Mouse (Mus musculus) neural tube, embryonic 11.5 days (tissue): ENCODE data around the gene Smyd3. TPM values are rescaled to one million over a fixed set of nuclear protein-coding genes. Genes with fewer than 3 reads are reported as not detected.
A peak's percentile ranks its signal among the peaks of the same experiment; 100 is the strongest.

Source experiments
- ATAC-seq: fragments of 200-750 bp; cut with Nextera tagmentation; 2 replicates; pipeline ENCODE4 v1.8.0; 2017; ENCODE audit warnings: moderate number of reproducible peaks, mild to moderate bottlenecking, moderate TSS enrichment, moderate library complexity; ENCODE audit not compliant: insufficient read depth, low FRiP score, low TSS enrichment
- DNase-seq: peaks from one replicate; pipeline ENCODE4 v3.0.0-alpha.2; 2015; ENCODE audit warnings: low spot score
- H3K27ac ChIP-seq: fragments of 300-500 bp; sonication (generic); 2 replicates; pipeline ENCODE4 v1.5.1; 2014; ENCODE audit warnings: low read depth, mild to moderate bottlenecking, low read length
- H3K27me3 ChIP-seq: fragments of 300-500 bp; sonication (generic); 2 replicates; pipeline ENCODE4 v1.6.1; 2014; ENCODE audit warnings: mild to moderate bottlenecking, low read length, mixed read lengths; ENCODE audit not compliant: control insufficient read depth, insufficient read depth
- H3K36me3 ChIP-seq: fragments of 300-500 bp; sonication (generic); 2 replicates; pipeline ENCODE4 v1.6.1; 2014; ENCODE audit warnings: mild to moderate bottlenecking, low read length, moderate library complexity, mixed read lengths; ENCODE audit not compliant: control insufficient read depth, insufficient read depth
- H3K4me1 ChIP-seq: fragments of 300-500 bp; sonication (generic); 2 replicates; pipeline ENCODE4 v1.6.1; 2014; ENCODE audit warnings: low read length, mixed read lengths; ENCODE audit not compliant: control insufficient read depth, insufficient read depth
- H3K4me2 ChIP-seq: fragments of 300-500 bp; sonication (generic); 2 replicates; pipeline ENCODE4 v1.6.1; 2014; ENCODE audit warnings: low read depth, mild to moderate bottlenecking, moderate library complexity
- H3K4me3 ChIP-seq: fragments of 300-500 bp; sonication (generic); 2 replicates; pipeline ENCODE4 v1.5.1; 2014; ENCODE audit warnings: low read depth, low read length
- H3K9ac ChIP-seq: fragments of 300-500 bp; sonication (generic); 2 replicates; pipeline ENCODE4 v1.6.1; 2014; ENCODE audit warnings: mild to moderate bottlenecking, low read length
- H3K9me3 ChIP-seq: fragments of 300-500 bp; sonication (generic); 2 replicates; pipeline ENCODE4 v1.6.1; 2016; ENCODE audit warnings: low read length; ENCODE audit not compliant: control insufficient read depth
- WGBS: fragments of 180-500 bp; shearing (Covaris S2); extraction: QIAGEN DNeasy Blood & Tissue Kit; methylation state at CpG from one replicate; pipeline ENCODE4 v1.1.7; 2014; 5-methylcytosine and 5-hydroxymethylcytosine counted together
- polyA plus RNA-seq: library from polyadenylated mRNA; unstranded; fragments of >200 nt; fragmentation: Nextera tagmentation; extraction: Ambion mirVana; gene quantifications from 2 replicates; pipeline ENCODE4 v1.2.1, GENCODE M21; 2014

The Smyd3 gene
- polyA plus RNA-seq, 1 experiment from 2014 or later: 19.7 TPM

GRCm38 (mm10) chr1:179107761-179108694, 409.8 kb downstream of the Smyd3 start:
- 57% methylated on average over 16 of the region's 16 CpGs for WGBS
- H3K4me3 ChIP-seq: no peak overlapping the region
- H3K4me2 ChIP-seq: no peak overlapping the region
- peaks cover 11% of the 10 kb centered on the region for H3K4me1 ChIP-seq
- no peak overlapping the region for H3K9ac ChIP-seq
- no peaks in the 10 kb centered on the region for H3K36me3 ChIP-seq
- H3K27ac ChIP-seq: no peak overlapping the region
- no peak for ATAC-seq
- DNase-seq: no peak
- H3K9me3 ChIP-seq: no peaks in the 10 kb centered on the region
- no peaks in the 10 kb centered on the region for H3K27me3 ChIP-seq

- Histone ChIP-seq H3K4me1 (peaks cover 11% of the 10 kb centered on the region), H3K9me3 (no peaks in the 10 kb centered on the region), H3K4me3 (no peak overlapping the region), H3K4me2 (no peak overlapping the region), H3K9ac (no peak overlapping the region), H3K27ac (no peak overlapping the region), H3K36me3 (no peaks in the 10 kb centered on the region), H3K27me3 (no peaks in the 10 kb centered on the region)
- no peak for ATAC-seq
- no peak for DNase-seq
- WGBS: 60% methylated on average over 7 of the region's 7 CpGs
Observed at GRCm38 (mm10) chr1:179107211-179107610, 410.6 kb downstream of the Smyd3 start.

- Histone ChIP-seq H3K9me3 (no peaks in the 10 kb centered on the region), H3K4me1 (peaks cover 11% of the 10 kb centered on the region), H3K4me3 (no peak overlapping the region), H3K36me3 (no peaks in the 10 kb centered on the region), H3K27ac (no peak overlapping the region), H3K4me2 (no peak overlapping the region), H3K9ac (no peak overlapping the region), H3K27me3 (no peaks in the 10 kb centered on the region)
- ATAC-seq (peak; percentile 27; the same call in 1 of the 2 replicates), DNase-seq (no peak)
- 35% methylated on average over 6 of the region's 6 CpGs for WGBS
Observed at GRCm38 (mm10) chr1:179106702-179107145, 411.1 kb downstream of the Smyd3 start.

- H3K4me3 ChIP-seq: no peak overlapping the region
- no peak overlapping the region for H3K4me2 ChIP-seq
- no peak overlapping the region for H3K9ac ChIP-seq
- H3K27me3 ChIP-seq: no peaks in the 10 kb centered on the region
- ATAC-seq (peak; percentile 53; the same call in 1 of the 2 replicates), DNase-seq (peak; percentile 58)
- WGBS: 44% methylated on average over 18 of the region's 18 CpGs
- no peak overlapping the region for H3K27ac ChIP-seq
- H3K4me1 ChIP-seq: peaks cover 11% of the 10 kb centered on the region
- H3K9me3 ChIP-seq: no peaks in the 10 kb centered on the region
- no peaks in the 10 kb centered on the region for H3K36me3 ChIP-seq
Observed at GRCm38 (mm10) chr1:179106103-179106701, 411.6 kb downstream of the Smyd3 start.

GRCm38 (mm10) chr1:179104447-179104846, 413.4 kb downstream of the Smyd3 start:
- Histone ChIP-seq H3K9me3 (no peaks in the 10 kb centered on the region), H3K27ac (no peak overlapping the region), H3K4me2 (no peak overlapping the region), H3K4me1 (peaks cover 11% of the 10 kb centered on the region), H3K27me3 (no peaks in the 10 kb centered on the region), H3K36me3 (no peaks in the 10 kb centered on the region), H3K9ac (no peak overlapping the region), H3K4me3 (no peak overlapping the region)
- ATAC-seq (no peak), DNase-seq (no peak)
- 97% methylated on average over 8 of the region's 8 CpGs for WGBS

- Histone ChIP-seq H3K4me3 (no peak overlapping the region), H3K36me3 (no peaks in the 10 kb centered on the region), H3K4me2 (no peak overlapping the region), H3K27ac (no peak overlapping the region), H3K27me3 (no peaks in the 10 kb centered on the region), H3K4me1 (no peaks in the 10 kb centered on the region), H3K9ac (no peak overlapping the region), H3K9me3 (no peaks in the 10 kb centered on the region)
- no peak for ATAC-seq
- DNase-seq: no peak
- 76% methylated on average over 8 of the region's 8 CpGs for WGBS
Observed at GRCm38 (mm10) chr1:179096993-179097392, 420.8 kb downstream of the Smyd3 start.

- Histone ChIP-seq H3K4me3 (no peak overlapping the region), H3K4me2 (no peak overlapping the region), H3K36me3 (no peaks in the 10 kb centered on the region), H3K27ac (no peak overlapping the region), H3K9me3 (no peaks in the 10 kb centered on the region), H3K27me3 (no peaks in the 10 kb centered on the region), H3K9ac (no peak overlapping the region), H3K4me1 (no peaks in the 10 kb centered on the region)
- DNase-seq (no peak), ATAC-seq (no peak)
- WGBS: 45% methylated on average over 5 of the region's 5 CpGs
Observed at GRCm38 (mm10) chr1:179096323-179096722, 421.5 kb downstream of the Smyd3 start.

- no peak for ATAC-seq
- 84% methylated on average over 5 of the region's 5 CpGs for WGBS
Observed at GRCm38 (mm10) chr1:179089174-179089573, 428.7 kb downstream of the Smyd3 start.

More at GRCm38 (mm10) chr1:179089174-179089573, 428.7 kb downstream of the Smyd3 start:
- Histone ChIP-seq H3K27me3 (no peaks in the 10 kb centered on the region), H3K4me2 (no peak overlapping the region), H3K4me1 (no peaks in the 10 kb centered on the region), H3K27ac (no peak overlapping the region), H3K9me3 (no peaks in the 10 kb centered on the region), H3K4me3 (no peak overlapping the region), H3K36me3 (no peaks in the 10 kb centered on the region), H3K9ac (no peak overlapping the region)
- no peak for DNase-seq
